Mouse (Mus musculus): Measurements from ENCODE around the gene Olfr884.

The Olfr884 gene

GRCm38 (mm10) chr9:38046255-38046654 lies at the start of gene Olfr884:
TSS of gene Olfr884 (plus strand) at chr9:38046555.
- no peak for DNase-seq (ENCODE audit: low spot score in 2 of 2)

GRCm38 (mm10) chr9:37998581-37999204 lies 47.7 kb upstream of the Olfr884 start:
- no peak for DNase-seq (ENCODE audit: low spot score in 2 of 2)

- DNase-seq (ENCODE audit: low spot score in 2 of 2) = no peak
Observed at GRCm38 (mm10) chr9:38000021-38000420, 46.3 kb upstream of the Olfr884 start.

GRCm38 (mm10) chr9:38025508-38025907 lies 20.8 kb upstream of the Olfr884 start, which contains the start of gene Olfr883:
TSS of gene Olfr883 (plus strand) at chr9:38025808.
- DNase-seq (ENCODE audit: low spot score in 2 of 2) = no peak

GRCm38 (mm10) chr9:38061022-38061421 lies 14.7 kb downstream of the Olfr884 start, which contains the start of gene Olfr885:
TSS of gene Olfr885 (plus strand) at chr9:38061322.
- no peak for DNase-seq (ENCODE audit: low spot score in 2 of 2)

GRCm38 (mm10) chr9:38083772-38084171 lies 37.4 kb downstream of the Olfr884 start, which contains the start of gene Olfr887:
TSS of gene Olfr887 (plus strand) at chr9:38084072.
- no peak for DNase-seq (ENCODE audit: low spot score in 2 of 2)

All from urinary bladder, adult 18-20 months (tissue).